Mouse (Mus musculus) spleen, adult 12 weeks (tissue): ENCODE data around the gene Pabpc1l.
A peak's percentile ranks its signal among the peaks of the same experiment; 100 is the strongest.

Source experiments
- DNase-seq: peaks from one replicate; pipeline ENCODE4 v3.0.0; 2022; ENCODE audit warnings: low spot score

The Pabpc1l gene

GRCm38 (mm10) chr2:164025150-164025549, at the start of gene Pabpc1l:
TSS of gene Pabpc1l (plus strand) at chr2:164025450.
- DNase-seq: no peak

GRCm38 (mm10) chr2:163976448-163976847, 48.8 kb upstream of the Pabpc1l start:
- DNase-seq: no peak

- DNase-seq: no peak
Observed at GRCm38 (mm10) chr2:163987233-163987632, 38.0 kb upstream of the Pabpc1l start.

GRCm38 (mm10) chr2:163992871-163993270, 32.4 kb upstream of the Pabpc1l start:
- no peak for DNase-seq

DNA sequence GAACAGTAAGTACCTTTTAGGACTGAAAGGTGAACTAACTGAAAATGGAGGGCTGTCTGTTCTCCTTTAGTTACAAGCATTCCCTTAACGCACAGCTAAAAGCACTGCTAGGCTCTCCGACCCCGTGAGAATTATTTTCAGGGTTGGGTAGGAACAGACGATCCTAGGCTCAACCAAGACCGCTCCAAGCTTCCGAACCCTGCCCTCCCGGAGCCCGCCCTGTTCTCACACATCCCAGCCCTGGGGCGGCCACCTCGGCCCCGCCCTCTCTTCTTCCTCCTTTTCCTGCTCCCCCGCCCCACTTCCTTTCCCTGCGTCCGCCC, 30.6 kb upstream of the Pabpc1l start, which contains the start of gene Ywhab:
Ywhab (plus strand) TSS at position 307 of the 323 bp plus-strand sequence.
- DNase-seq: no peak

- peak; percentile 82 for DNase-seq
Observed at GRCm38 (mm10) chr2:163994977-163995862, 30.0 kb upstream of the Pabpc1l start.

DNA sequence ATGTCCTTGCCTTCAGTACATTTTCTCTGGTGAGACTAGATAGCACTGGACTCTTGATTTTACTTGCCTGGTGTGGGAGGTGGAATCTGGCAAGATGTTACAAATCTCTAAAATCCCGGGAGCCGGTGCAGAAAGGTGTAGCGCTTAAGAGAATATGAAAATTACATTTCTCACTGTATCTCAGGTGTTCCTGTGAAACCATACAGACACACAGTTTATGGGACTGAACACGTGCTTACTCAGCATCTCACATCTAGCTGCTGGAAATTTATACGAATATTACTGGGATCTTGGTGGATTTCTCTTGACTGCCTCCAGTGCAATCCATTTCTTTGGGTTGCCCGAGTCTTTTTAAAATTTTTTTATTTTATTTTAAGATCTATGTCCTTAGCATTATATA, 29.0 kb upstream of the Pabpc1l start:
- no peak for DNase-seq

- no peak for DNase-seq
Observed at GRCm38 (mm10) chr2:163996899-163997298, 28.4 kb upstream of the Pabpc1l start.

DNA sequence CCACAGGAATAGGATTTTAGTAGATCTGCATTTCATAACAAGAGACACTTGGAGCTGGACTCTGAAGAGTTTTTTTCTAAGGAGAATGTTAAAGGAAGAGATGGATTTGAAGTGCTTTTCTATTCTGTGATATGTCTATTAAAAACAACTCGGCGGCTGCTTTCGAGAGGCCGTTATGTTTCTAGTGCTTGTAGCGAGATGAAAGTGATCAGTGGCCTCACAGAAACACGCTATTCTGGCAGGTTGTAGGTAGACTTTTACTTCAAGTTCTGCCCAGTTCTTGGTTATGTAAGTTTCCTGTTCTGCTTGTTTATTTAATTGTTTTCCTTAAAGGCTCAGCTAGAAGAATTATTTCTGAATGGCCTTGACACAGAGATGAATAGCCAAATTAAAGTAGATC, 26.3 kb upstream of the Pabpc1l start:
- DNase-seq: no peak

- DNase-seq: no peak
Observed at GRCm38 (mm10) chr2:164002637-164003036, 22.6 kb upstream of the Pabpc1l start.

DNA sequence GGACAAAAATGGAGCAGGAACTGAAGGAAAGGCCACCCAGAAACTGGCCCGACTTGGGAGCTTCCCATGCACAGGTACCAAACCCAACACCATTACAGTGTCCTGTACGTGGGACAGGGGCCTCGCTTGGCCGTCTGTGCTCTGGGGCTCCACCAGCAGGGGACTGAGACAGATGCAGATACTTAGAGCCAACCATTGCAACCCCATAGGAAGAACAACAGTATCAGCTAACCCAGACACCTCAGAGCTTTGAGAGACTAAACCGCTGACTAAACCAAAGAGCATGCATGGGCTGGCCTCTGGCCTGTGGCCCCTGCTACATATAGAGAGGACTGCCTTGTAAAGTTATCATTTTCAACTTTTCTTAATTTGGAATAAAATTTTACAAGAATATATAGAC, 20.7 kb upstream of the Pabpc1l start:
- DNase-seq: no peak

GRCm38 (mm10) chr2:164006932-164007331, 18.3 kb upstream of the Pabpc1l start:
- DNase-seq: no peak

DNA sequence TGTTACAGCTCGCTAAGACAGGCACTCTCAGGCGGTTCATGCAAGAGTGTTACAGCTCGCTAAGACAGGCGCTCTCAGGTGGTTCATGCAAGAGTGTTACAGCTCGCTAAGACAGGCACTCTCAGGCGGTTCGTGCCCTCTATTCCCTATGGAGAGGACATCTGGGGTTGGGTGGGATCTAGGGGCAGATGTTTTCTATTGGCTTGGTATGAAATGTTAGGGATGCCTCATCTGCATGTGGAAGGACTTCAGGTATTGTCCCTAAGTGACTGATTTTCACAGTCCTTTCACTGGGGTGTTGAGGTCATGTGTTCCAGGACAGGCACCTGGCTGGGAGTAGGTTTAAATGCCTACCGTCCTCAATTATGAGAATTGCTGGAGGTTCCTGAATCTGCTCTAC, 17.7 kb upstream of the Pabpc1l start:
- no peak for DNase-seq

GRCm38 (mm10) chr2:164007987-164008545, 17.2 kb upstream of the Pabpc1l start:
- DNase-seq: no peak

DNA sequence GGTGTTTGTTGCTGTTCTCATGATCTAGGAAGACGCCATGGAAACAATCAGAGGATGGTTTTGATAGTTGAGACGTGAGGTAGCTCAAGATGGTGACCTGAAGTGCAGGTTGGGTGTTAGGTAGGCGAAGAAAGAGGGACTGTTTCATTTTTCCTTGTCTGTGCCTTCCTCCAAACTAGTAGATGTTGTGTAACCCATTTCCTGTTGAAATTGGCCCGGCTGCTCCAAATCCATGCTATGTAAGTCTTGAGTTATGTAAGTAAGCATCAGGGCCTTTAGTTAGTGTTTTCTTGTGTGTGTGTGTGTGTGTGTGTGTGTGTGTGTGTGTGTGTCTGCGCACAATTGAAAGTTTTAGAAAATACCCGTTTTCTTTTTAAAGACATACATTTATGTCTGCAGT, 16.0 kb upstream of the Pabpc1l start:
- DNase-seq: no peak

GRCm38 (mm10) chr2:164010496-164010895, 14.8 kb upstream of the Pabpc1l start:
- DNase-seq: no peak

DNA sequence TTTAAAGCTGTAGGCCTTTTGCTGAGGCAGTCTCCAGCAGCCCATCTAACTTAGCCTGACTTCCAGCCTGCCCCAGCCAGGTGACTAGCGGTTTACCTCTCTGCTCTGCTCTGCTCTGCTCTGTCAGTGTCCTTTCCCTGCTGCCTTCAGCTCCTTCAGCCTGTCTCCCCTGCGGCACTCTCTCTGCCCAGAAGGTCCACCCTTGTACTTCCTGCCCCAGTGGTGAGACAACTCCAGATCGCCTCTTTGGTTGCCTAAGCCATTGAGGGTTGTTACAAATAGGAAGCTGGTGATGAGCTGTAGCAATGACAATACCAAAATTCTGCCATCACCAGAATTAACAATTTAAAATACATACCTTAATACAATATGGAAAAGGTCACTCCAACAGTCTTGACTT, 14.3 kb upstream of the Pabpc1l start:
- DNase-seq: no peak

DNA sequence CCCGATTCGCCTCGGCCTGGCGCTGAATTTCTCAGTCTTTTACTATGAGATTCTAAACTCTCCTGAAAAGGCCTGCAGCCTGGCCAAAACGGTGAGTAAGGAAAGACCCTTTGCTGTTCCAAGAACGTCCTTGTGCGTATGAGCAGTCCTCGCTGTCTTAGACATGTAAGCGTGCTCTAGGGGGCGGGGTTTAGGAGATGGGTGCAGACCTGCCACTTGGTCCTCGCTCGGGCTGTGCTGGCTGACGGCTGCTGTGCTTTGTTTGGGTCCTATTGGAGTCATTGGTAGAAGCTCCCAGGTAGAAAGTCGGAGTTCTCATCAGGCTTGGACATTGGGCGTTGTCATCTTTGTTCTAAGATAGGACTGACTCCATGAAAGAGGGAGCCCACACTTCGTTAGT, 9.9 kb upstream of the Pabpc1l start:
- DNase-seq: no peak

DNA sequence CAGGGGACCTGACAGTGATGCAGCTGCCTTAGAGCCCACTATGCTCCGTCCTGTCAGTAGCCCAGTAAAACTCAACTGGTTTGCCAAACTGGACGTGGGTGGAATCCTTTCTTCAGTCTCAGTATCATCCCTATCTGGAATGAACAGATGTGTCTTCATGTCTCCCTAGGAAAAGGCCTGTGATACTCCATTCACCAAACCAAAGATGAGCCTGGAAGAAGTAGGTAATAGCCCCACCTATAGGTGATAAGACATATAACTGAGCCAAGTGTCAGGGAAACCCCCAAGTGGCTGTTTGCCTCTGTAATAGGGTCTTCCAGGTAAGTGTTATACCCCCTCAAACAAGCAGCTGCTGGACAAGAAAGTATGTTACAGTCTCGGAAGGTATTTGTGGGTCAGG, 6.3 kb upstream of the Pabpc1l start:
- DNase-seq: no peak

DNA sequence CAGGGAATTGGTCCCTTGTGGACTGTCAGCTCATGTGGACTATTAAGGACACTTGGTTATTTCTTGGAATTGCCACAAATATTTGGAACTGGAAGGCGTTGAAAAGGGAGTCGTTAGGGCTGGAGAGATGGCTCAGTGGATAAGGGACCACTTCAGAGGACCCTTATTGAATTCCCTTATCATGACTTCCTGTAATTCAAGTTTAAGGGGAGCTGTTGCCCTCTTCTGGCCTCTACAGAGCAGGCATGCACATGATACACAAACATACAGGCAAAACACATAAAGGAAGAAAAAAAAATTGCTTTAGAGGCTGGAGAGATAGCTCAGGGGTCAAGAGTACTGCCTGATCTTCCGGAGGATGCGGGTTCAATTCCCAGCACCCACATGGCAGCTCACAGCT, 5.3 kb upstream of the Pabpc1l start:
- no peak for DNase-seq

DNA sequence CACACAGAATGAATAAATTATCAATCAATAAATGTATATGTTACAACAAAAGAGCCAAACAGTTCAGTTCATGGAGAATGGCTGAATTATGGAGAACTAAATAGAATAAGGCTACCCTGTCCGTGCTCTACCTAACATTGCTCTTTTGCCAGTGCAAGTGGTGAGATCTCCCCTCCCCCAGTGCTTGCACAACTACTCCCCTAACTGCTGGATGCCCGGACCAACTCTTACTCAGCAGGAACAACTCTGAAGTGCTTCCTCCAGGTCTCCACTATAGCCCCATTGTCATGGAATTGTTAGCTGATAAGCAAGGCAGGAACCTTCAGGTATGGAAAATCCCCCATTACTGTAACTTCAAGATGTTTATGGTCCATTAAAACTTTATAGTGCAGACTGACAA, 3.1 kb upstream of the Pabpc1l start:
- no peak for DNase-seq

GRCm38 (mm10) chr2:164031147-164031546, 5.9 kb downstream of the Pabpc1l start:
- no peak for DNase-seq

DNA sequence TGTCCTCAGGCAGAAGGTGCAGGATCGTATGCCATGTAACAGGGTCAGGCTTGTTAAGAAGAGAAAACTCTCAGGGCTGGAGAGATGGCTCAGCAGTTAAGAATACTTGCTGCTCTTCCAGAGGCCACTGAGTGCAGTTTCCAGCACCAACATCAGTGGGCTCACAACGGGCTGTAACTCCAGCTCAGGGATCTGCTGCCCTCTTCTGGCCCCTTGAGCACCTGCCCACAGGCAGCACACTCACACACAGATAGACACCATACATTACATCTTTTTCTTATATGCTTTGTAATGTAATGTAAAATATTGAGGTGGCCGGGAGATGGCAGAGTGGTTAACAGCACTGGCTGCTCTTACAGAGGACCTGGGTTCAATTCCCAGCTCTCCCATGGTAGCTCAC, 7.7 kb downstream of the Pabpc1l start:
- DNase-seq: no peak

DNA sequence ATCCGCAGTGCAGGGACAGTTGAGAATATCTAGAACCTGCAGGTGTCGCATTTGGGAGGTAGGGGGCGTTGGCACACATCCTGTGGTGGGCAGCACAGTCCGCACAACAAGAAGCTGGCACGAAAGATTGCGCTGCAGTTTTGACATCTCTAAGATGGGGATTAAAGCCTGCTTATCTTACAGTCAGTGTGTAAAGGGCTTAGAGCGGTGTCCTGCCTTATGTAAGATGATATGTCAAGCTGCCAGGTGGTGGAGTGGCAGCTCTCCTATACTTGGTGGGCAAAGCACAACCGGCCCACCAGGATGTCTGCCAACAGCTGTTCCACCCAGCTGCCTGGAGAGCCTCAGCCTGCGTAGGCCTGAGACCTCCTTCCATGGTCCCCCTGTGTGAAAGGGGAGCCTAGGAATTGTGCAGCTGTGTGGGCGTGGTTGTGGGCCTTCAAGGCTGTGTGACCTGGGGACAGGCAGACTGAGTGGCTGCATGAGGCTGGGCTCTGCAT, 11.3 kb downstream of the Pabpc1l start:
- no peak for DNase-seq
